Mouse (Mus musculus) heart, postnatal 14 days (tissue): ENCODE results near the gene Rusc1. TPM values are rescaled to one million over a fixed set of nuclear protein-coding genes. Genes with fewer than 3 reads are reported as not detected.

Experiments used
- DNase-seq, 2 experiments: peaks; one replicate each; pipeline ENCODE4 v3.0.0; 2021 to 2022
- intact Hi-C: fragments of 180-260 bp; cut with DNase I; formaldehyde crosslinking; loops from one replicate; pipeline ENCODE4 v1.15.1; 2025
- long read RNA-seq, 2 experiments: library from polyadenylated mRNA; stranded (forward); transcript quantifications; one replicate each; pipeline ENCODE4 v2.0.0; 2021
- total RNA-seq, 2 experiments: library from RNA; stranded (reverse); gene quantifications; 2 replicates each; pipeline ENCODE4 v1.2.3; 2021

Rusc1 gene
- 10 to 100 TPM; 16.0 to 17.7 TPM for total RNA-seq
- long read RNA-seq, experiment 1, partial matches to known transcripts: 16 of 22 reads
- long read RNA-seq, experiment 1, other reads (novel, unspliced or antisense): 1 of 22 reads
- long read RNA-seq, experiment 2, transcript Rusc1-203 (9 exons, 1,922 nt): major isoform, 5 of 15 reads
- long read RNA-seq, experiment 2, partial matches to known transcripts: 7 of 15 reads
- long read RNA-seq, experiment 2, other reads (novel, unspliced or antisense): 3 of 15 reads

GRCm38 (mm10) chr3:89093175-89093574 lies at the start of gene Rusc1:
Gene Rusc1 (minus strand): TSS chr3:89093311.
- intact Hi-C loops: loop anchor here (5.0 kb wide), 1 partner anchor 64 kb away; no protein-coding TSS in a partner anchor

GRCm38 (mm10) chr3:89136365-89136764 lies 43.3 kb upstream of the Rusc1 start:
- DNase-seq: no peak
- intact Hi-C loops: no loop called here

More at GRCm38 (mm10) chr3:89093175-89093574, at the start of gene Rusc1:
- peak; percentile 80 to 86 for DNase-seq

- DNase-seq: no peak
- intact Hi-C loops: no loop called here
These were observed 42.8 kb upstream of the Rusc1 start, which contains the start of gene Pklr for GRCm38 (mm10) chr3:89135958-89136357. Gene Pklr (plus strand): TSS chr3:89136142.

GRCm38 (mm10) chr3:89133752-89134151 lies 40.6 kb upstream of the Rusc1 start:
- intact Hi-C loops: no loop called here
- no peak for DNase-seq

GRCm38 (mm10) chr3:89133063-89133450 lies 39.9 kb upstream of the Rusc1 start:
- intact Hi-C loops: no loop called here
- DNase-seq: no peak

- intact Hi-C loops: no loop called here
- peak; percentile 13 to 32 for DNase-seq
These were observed 39.4 kb upstream of the Rusc1 start for GRCm38 (mm10) chr3:89132285-89133062.

- DNase-seq: no peak
- intact Hi-C loops: no loop called here
These were observed 38.7 kb upstream of the Rusc1 start for GRCm38 (mm10) chr3:89131816-89132215.

- no peak for DNase-seq
- intact Hi-C loops: no loop called here
These were observed 36.8 kb upstream of the Rusc1 start for GRCm38 (mm10) chr3:89129908-89130307.

GRCm38 (mm10) chr3:89125981-89126380 lies 32.9 kb upstream of the Rusc1 start:
- intact Hi-C loops: no loop called here
- no peak for DNase-seq

GRCm38 (mm10) chr3:89124241-89124640 lies 31.1 kb upstream of the Rusc1 start:
- peak; percentile 44 to 49 for DNase-seq

GRCm38 (mm10) chr3:89123313-89123712 lies 30.2 kb upstream of the Rusc1 start:
- DNase-seq: peak; percentile 30 to 50
- intact Hi-C loops: no loop called here

More at GRCm38 (mm10) chr3:89124241-89124640, 31.1 kb upstream of the Rusc1 start:
- intact Hi-C loops: no loop called here

GRCm38 (mm10) chr3:89115522-89115921 lies 22.4 kb upstream of the Rusc1 start:
- DNase-seq: peak in 1 of 2 experiments; percentile 31
- intact Hi-C loops: loop anchor here (5.0 kb wide), 1 partner anchor 42 kb away; no protein-coding TSS in a partner anchor

GRCm38 (mm10) chr3:89113058-89113457 lies 19.9 kb upstream of the Rusc1 start:
- intact Hi-C loops: no loop called here
- DNase-seq: no peak

- intact Hi-C loops: no loop called here
- no peak for DNase-seq
These were observed 15.0 kb upstream of the Rusc1 start for GRCm38 (mm10) chr3:89108146-89108545.

GRCm38 (mm10) chr3:89107545-89107944 lies 14.4 kb upstream of the Rusc1 start:
- no peak for DNase-seq
- intact Hi-C loops: no loop called here

GRCm38 (mm10) chr3:89106881-89107280 lies 13.8 kb upstream of the Rusc1 start:
- intact Hi-C loops: no loop called here
- no peak for DNase-seq

- intact Hi-C loops: loop anchor here (5.0 kb wide), 1 partner anchor 64 kb away; no protein-coding TSS in a partner anchor
- DNase-seq: no peak
These were observed 10.1 kb upstream of the Rusc1 start for GRCm38 (mm10) chr3:89103291-89103595.

GRCm38 (mm10) chr3:89102495-89103290 lies 9.6 kb upstream of the Rusc1 start:
- intact Hi-C loops: loop anchor here (5.0 kb wide), 1 partner anchor 65 kb away; no protein-coding TSS in a partner anchor
- DNase-seq: no peak

GRCm38 (mm10) chr3:89101812-89102494 lies 8.8 kb upstream of the Rusc1 start, which contains the start of gene Fdps:
Gene Fdps (minus strand): TSS chr3:89101959.
- intact Hi-C loops: loop anchor here (5.0 kb wide), 1 partner anchor 65 kb away; no protein-coding TSS in a partner anchor
- DNase-seq: peak; percentile 90 to 92

GRCm38 (mm10) chr3:89101459-89101811 lies 8.3 kb upstream of the Rusc1 start:
- no peak for DNase-seq

More at GRCm38 (mm10) chr3:89101459-89101811, 8.3 kb upstream of the Rusc1 start:
- intact Hi-C loops: loop anchor here (5.0 kb wide), 1 partner anchor 66 kb away; no protein-coding TSS in a partner anchor
